12 mouse cellular contexts compared by ENCODE assay signal in genomic region chr17:61301984-61302383, GRCm38 (mm10).
DNase-seq lines count a peak whose midpoint lies in the region; ATAC-seq and TF ChIP-seq lines count a peak whose summit lies in the region.
"Had no signal": no experiment of that assay in that cellular context is flagged by ENCODE, and none has a peak within 500 bp of the region (broad histone marks: within the 10 kb centered on the region; RNA-seq: fewer than 3 reads in every experiment).

No protein-coding gene starts in this region.

- no peak for TF ChIP-seq RAD21 in MEL (IDR thresholded peaks at IDR 0.05; ENCODE audit: low read depth, low read length)

- DNase-seq in hindbrain, embryonic 11.5 days (ENCODE audit: low spot score), result no peak
- peak; percentile 28 for DNase-seq in MEL (ENCODE audit: low read depth, low spot score)
- peak; percentile 12 for DNase-seq in embryo, embryonic 10.5 days (ENCODE audit: low spot score)
- peak; percentile 34 to 47 for DNase-seq in kidney, postnatal 25 days
- DNase-seq in thymus, adult 2 months, result no peak
- no peak for DNase-seq in lung, adult 2 months
- no peak for DNase-seq in urinary bladder, postnatal 4 days (ENCODE audit: low spot score in 2 of 2)
- DNase-seq: adrenal gland, postnatal 25 days had no signal

- no peaks in the 10 kb centered on the region for H3K79me2 ChIP-seq in MEL (ENCODE audit: control insufficient read depth, insufficient read depth, low read length, poor library complexity)

- peak overlapping the region; percentile 46; the same call in 1 of the 2 replicates for H3K27ac ChIP-seq in hindbrain, embryonic 13.5 days
- H3K27ac ChIP-seq in hindbrain, embryonic 11.5 days (ENCODE audit: low read depth, low read length), result no peak overlapping the region
- no peak overlapping the region for H3K27ac ChIP-seq in MEL (ENCODE audit: control insufficient read depth, low read depth, low read length)
- no peak overlapping the region for H3K27ac ChIP-seq in thymus, adult 2 months (ENCODE audit: control insufficient read depth, insufficient read depth, low read length)
- H3K27ac ChIP-seq: lung, embryonic 15.5 days; neural tube, embryonic 12.5 days had no signal

- no peak for TF ChIP-seq POLR2A in MEL (IDR thresholded peaks at IDR 0.05; ENCODE audit: control insufficient read depth in 1 of 2, insufficient read depth in 1 of 2, low read depth in 1 of 2, low read length in 2 of 2, poor library complexity in 1 of 2)
- no peak for TF ChIP-seq POLR2A in thymus, adult 2 months (IDR thresholded peaks at IDR 0.05; ENCODE audit: control insufficient read depth, extremely low read depth, insufficient read depth, low read length, poor library complexity)
- TF ChIP-seq POLR2A in lung, adult 2 months (IDR thresholded peaks at IDR 0.05; ENCODE audit: borderline replicate concordance, extremely low read depth, low read depth, low read length), result no peak

- no peak overlapping the region for H3K9ac ChIP-seq in hindbrain, embryonic 13.5 days
- no peak overlapping the region for H3K9ac ChIP-seq in hindbrain, embryonic 11.5 days (ENCODE audit: low read depth, low read length)
- no peak overlapping the region for H3K9ac ChIP-seq in MEL (ENCODE audit: control insufficient read depth, low read depth, low read length, poor library complexity, severe bottlenecking)
- H3K9ac ChIP-seq: lung, embryonic 15.5 days; neural tube, embryonic 12.5 days had no signal

- WGBS in hindbrain, embryonic 13.5 days, result 50% methylated on average over 1 of the region's 1 CpGs
- WGBS in hindbrain, embryonic 11.5 days, result 69% methylated on average over 1 of the region's 1 CpGs
- 97% methylated on average over 1 of the region's 1 CpGs for WGBS in thymus, adult 2 months
- WGBS in lung, adult 2 months, result 76% methylated on average over 1 of the region's 1 CpGs

- no peaks in the 10 kb centered on the region for H3K9me3 ChIP-seq in hindbrain, embryonic 13.5 days
- no peaks in the 10 kb centered on the region for H3K9me3 ChIP-seq in hindbrain, embryonic 11.5 days (ENCODE audit: control insufficient read depth, low read length)
- H3K9me3 ChIP-seq in MEL (replicated peaks; ENCODE audit: insufficient read depth, low read length), result no peaks in the 10 kb centered on the region
- H3K9me3 ChIP-seq: lung, embryonic 15.5 days; neural tube, embryonic 12.5 days had no signal

- no peak overlapping the region for H3K4me2 ChIP-seq in hindbrain, embryonic 13.5 days
- H3K4me2 ChIP-seq in hindbrain, embryonic 11.5 days (replicated peaks; ENCODE audit: low read depth, low read length), result no peak overlapping the region
- H3K4me2 ChIP-seq: lung, embryonic 15.5 days; neural tube, embryonic 12.5 days had no signal

- H3K4me3 ChIP-seq in hindbrain, embryonic 13.5 days, result no peak overlapping the region
- no peak overlapping the region for H3K4me3 ChIP-seq in hindbrain, embryonic 11.5 days (ENCODE audit: low read depth, low read length)
- no peak overlapping the region for H3K4me3 ChIP-seq in MEL (ENCODE audit: control insufficient read depth in 1 of 2, insufficient read depth in 1 of 2, low read depth in 2 of 2, low read length in 2 of 2)
- H3K4me3 ChIP-seq in thymus, adult 2 months (ENCODE audit: control insufficient read depth, insufficient read depth, low read length), result no peak overlapping the region
- H3K4me3 ChIP-seq in lung, adult 2 months (replicated peaks; ENCODE audit: extremely low read depth, low read depth, low read length), result no peak overlapping the region
- H3K4me3 ChIP-seq: lung, embryonic 15.5 days; neural tube, embryonic 12.5 days had no signal

- TF ChIP-seq CTCF in MEL (IDR thresholded peaks at IDR 0.05 in 2 of 3, conservative IDR thresholded peaks at IDR 0.05 in 1 of 3; ENCODE audit: control insufficient read depth in 1 of 3, insufficient read depth in 1 of 3, low read depth in 2 of 3, low read length in 3 of 3, poor library complexity in 1 of 3, severe bottlenecking in 1 of 3), result no peak
- no peak for TF ChIP-seq CTCF in thymus, adult 2 months (IDR thresholded peaks at IDR 0.05; ENCODE audit: borderline replicate concordance, control insufficient read depth, extremely low read depth, insufficient read depth, low read length, poor library complexity)
- no peak for TF ChIP-seq CTCF in lung, adult 2 months (IDR thresholded peaks at IDR 0.05; ENCODE audit: insufficient read depth, low read length)

- no peak for TF ChIP-seq EP300 in MEL (IDR thresholded peaks at IDR 0.05; ENCODE audit: low read depth in 1 of 2, low read length in 2 of 2)

- H3K36me3 ChIP-seq in hindbrain, embryonic 13.5 days, result no peaks in the 10 kb centered on the region
- H3K36me3 ChIP-seq in hindbrain, embryonic 11.5 days (ENCODE audit: control insufficient read depth, insufficient read depth, low read length), result no peaks in the 10 kb centered on the region
- H3K36me3 ChIP-seq in MEL (ENCODE audit: control insufficient read depth in 1 of 2, insufficient read depth in 2 of 2, low read length in 2 of 2), result no peaks in the 10 kb centered on the region; a peak in 1 of 4 replicates
- no peaks in the 10 kb centered on the region for H3K36me3 ChIP-seq in thymus, adult 2 months (ENCODE audit: control insufficient read depth, insufficient read depth, low read length)
- H3K36me3 ChIP-seq: lung, embryonic 15.5 days; neural tube, embryonic 12.5 days had no signal

- peaks cover 3% of the 10 kb centered on the region for H3K4me1 ChIP-seq in hindbrain, embryonic 13.5 days (replicated peaks)
- H3K4me1 ChIP-seq in hindbrain, embryonic 11.5 days (replicated peaks; ENCODE audit: control insufficient read depth, insufficient read depth, low read length), result no peaks in the 10 kb centered on the region
- no peaks in the 10 kb centered on the region for H3K4me1 ChIP-seq in MEL (ENCODE audit: control insufficient read depth in 1 of 2, insufficient read depth in 2 of 2, low read length in 2 of 2)
- no peaks in the 10 kb centered on the region for H3K4me1 ChIP-seq in thymus, adult 2 months (replicated peaks; ENCODE audit: control insufficient read depth, insufficient read depth, low read length)
- no peaks in the 10 kb centered on the region for H3K4me1 ChIP-seq in lung, adult 2 months (ENCODE audit: control insufficient read depth, insufficient read depth, low read length)
- H3K4me1 ChIP-seq: lung, embryonic 15.5 days; neural tube, embryonic 12.5 days had no signal

- no peaks in the 10 kb centered on the region for H3K27me3 ChIP-seq in hindbrain, embryonic 13.5 days
- no peaks in the 10 kb centered on the region for H3K27me3 ChIP-seq in hindbrain, embryonic 11.5 days (ENCODE audit: control insufficient read depth, insufficient read depth, low read length)
- no peaks in the 10 kb centered on the region for H3K27me3 ChIP-seq in MEL (ENCODE audit: control insufficient read depth in 1 of 2, insufficient read depth in 2 of 2, low read length in 2 of 2)
- H3K27me3 ChIP-seq in thymus, adult 2 months (ENCODE audit: control insufficient read depth, insufficient read depth, low read length), result no peaks in the 10 kb centered on the region
- H3K27me3 ChIP-seq: CH12.LX; lung, embryonic 15.5 days; neural tube, embryonic 12.5 days had no signal

- ATAC-seq in hindbrain, embryonic 13.5 days (ENCODE audit: low FRiP score), result no peak
- no peak for ATAC-seq in hindbrain, embryonic 11.5 days (ENCODE audit: low FRiP score)

TF ChIP-seq in MEL, 35 proteins besides CTCF, POLR2A, EP300 and RAD21:
- TF ChIP-seq KAT2A (conservative IDR thresholded peaks at IDR 0.05; ENCODE audit: low read depth, low read length) (no peak), GATA1 (IDR thresholded peaks at IDR 0.05; ENCODE audit: low read depth, low read length) (0 out of 2 replicates have a peak, but pooled peaks have one; percentile 6), GABPA (IDR thresholded peaks at IDR 0.05; ENCODE audit: low read depth, low read length) (no peak), NELFE (IDR thresholded peaks at IDR 0.05; ENCODE audit: low read depth, low read length) (no peak), MYC (IDR thresholded peaks at IDR 0.05; ENCODE audit: low read depth, low read length) (no peak), ELF1 (IDR thresholded peaks at IDR 0.05; ENCODE audit: low read depth, low read length) (no peak), ZC3H11A (IDR thresholded peaks at IDR 0.05; ENCODE audit: low read depth, low read length) (no peak)

Comparison
In these comparisons a context has a peak if more than half of its experiments do, and no peak if none do; other contexts are left out.
1. DNase-seq: peak in MEL (single experiment), embryo, embryonic 10.5 days (single experiment) and kidney, postnatal 25 days (2 of 2); none in hindbrain, embryonic 11.5 days (single experiment), thymus, adult 2 months (single experiment), lung, adult 2 months (single experiment) and urinary bladder, postnatal 4 days (0 of 2).